Mouse (Mus musculus) liver, postnatal 0 days (tissue): ENCODE measurements around the gene Nr1d1.

Source experiments
- CTCF ChIP-seq: sonication (generic); IDR thresholded peaks from 2 replicates; pipeline ENCODE4 v1.5.1; 2016; ENCODE audit warnings: antibody characterized with exemption, low read depth
- EP300 ChIP-seq: IDR thresholded peaks from 2 replicates; pipeline ENCODE4 v1.6.1; 2016; ENCODE audit warnings: antibody characterized with exemption, low read depth, mild to moderate bottlenecking

GRCm38 (mm10) chr11:98776843-98777590 is 1.9 kb upstream of the Nr1d1 start:
- TF ChIP-seq CTCF: no peak
- TF ChIP-seq EP300: no peak
